Mouse (Mus musculus): ENCODE measurements at regions not wholly inside any gene's neighbourhood (a gene's known extent, or its start where the extent isn't known, plus 50 kb on each side); places are given as distances from the start of the nearest gene placed in this dataset.
"Not testable (repeated sequence)": the region's sequence is repeated elsewhere in the genome, so short reads cannot be mapped to it uniquely, and the experiment has no call there.

DNA sequence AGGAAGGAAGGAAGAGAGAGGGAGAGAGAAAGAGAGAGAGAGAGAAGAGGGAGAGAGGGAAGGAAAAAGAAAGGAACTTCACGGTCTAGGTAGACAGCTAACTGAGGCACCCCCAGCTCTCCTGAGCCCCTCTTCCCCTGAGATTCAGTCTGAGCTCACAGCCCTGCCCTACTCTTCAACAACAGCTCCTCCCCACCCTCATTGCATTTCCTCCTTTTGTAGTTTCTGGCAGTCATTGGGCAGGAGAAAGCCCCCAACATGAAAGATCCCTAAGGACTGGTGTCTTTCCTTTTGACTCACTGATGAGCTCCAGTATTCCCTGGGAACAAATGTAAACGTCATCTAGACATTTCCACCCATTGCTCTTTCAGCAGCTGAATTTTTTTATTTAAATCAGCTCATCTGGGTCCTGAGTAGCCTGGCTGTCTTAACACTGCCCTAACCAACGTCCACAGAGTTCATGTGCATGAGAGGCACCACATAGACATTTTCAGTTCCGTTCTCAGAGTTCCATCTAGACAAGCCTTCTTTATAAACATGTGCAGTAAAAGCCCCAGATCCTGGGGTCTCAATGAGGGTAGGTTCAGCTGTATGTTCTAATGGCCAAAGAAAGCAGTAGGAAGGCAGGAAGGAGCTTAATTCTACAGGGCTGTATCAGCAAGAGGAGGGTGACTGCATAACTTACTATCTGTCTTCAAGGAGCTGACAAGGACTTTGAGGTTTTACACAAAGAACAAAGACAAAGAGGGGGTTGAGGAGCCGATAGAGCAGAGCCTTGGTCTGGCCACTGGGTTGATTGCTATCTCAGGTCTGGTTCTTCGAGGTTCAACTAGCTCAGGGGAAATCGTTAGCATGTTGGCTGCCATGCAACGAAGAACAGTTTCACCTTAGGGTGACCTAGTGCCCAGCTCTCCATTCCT lies 87.6 kb upstream of the Ifngr1 start:
- Histone ChIP-seq H3K4me1 (no peaks in the 10 kb centered on the region), H3K9me3 (no peaks in the 10 kb centered on the region), H3K27me3 (replicated peaks) (no peaks in the 10 kb centered on the region), H3K36me3 (replicated peaks) (no peaks in the 10 kb centered on the region), H3K4me2 (no peak overlapping the region), H3K9ac (no peak overlapping the region), H3K27ac (no peak overlapping the region), H3K4me3 (no peak overlapping the region)
- WGBS = 65% methylated on average over 8 of the region's 8 CpGs
- ATAC-seq (replicated peaks) = no peak

DNA sequence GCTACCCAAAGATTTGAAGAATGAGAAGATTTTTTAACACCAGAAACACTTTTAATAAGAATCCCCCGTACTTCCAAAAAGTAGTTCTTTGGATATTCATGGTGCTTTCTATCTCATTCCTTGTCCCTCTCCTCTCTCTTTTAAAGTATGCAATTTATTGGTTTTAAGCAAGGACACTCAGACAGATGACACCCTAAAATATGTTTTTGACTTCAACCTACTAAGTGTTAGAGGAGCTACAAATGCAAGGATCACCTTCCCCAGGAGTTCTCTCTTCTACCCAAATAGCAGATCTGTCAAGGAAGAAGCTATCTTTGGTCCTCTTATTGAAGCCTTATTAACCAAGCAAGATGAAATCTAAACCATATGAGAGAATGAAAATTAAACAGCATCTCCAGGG lies 86.6 kb upstream of the Ifngr1 start:
- Histone ChIP-seq H3K9me3 (no peaks in the 10 kb centered on the region), H3K36me3 (replicated peaks) (no peaks in the 10 kb centered on the region), H3K27me3 (replicated peaks) (no peaks in the 10 kb centered on the region), H3K27ac (no peak overlapping the region), H3K4me2 (no peak overlapping the region), H3K9ac (no peak overlapping the region), H3K4me3 (no peak overlapping the region), H3K4me1 (no peaks in the 10 kb centered on the region; the same call in 1 of the 2 replicates)
- no peak for ATAC-seq (replicated peaks)
- 94% methylated on average over 1 of the region's 1 CpGs for WGBS

DNA sequence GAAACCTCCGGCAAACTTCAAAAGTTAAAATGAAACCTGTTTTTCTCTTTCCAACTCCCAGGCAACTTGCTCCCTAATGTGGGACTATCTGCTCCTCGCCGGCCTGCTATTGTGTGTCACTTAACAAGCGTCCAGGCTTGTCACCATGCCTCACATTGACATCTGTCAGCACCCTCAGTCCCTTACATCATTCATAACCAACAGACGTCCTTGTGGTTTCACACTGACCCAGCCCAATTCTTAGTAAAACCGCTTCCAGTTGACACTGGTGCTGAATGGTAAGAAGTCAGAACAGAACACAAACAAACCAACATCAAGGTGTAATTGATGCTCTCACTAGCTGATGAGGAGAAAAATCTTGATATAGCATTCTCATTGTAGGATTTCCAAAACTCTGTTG lies 85.8 kb upstream of the Ifngr1 start:
- Histone ChIP-seq H3K27ac (no peak overlapping the region), H3K4me3 (no peak overlapping the region), H3K9ac (no peak overlapping the region), H3K27me3 (replicated peaks) (no peaks in the 10 kb centered on the region), H3K4me1 (no peaks in the 10 kb centered on the region; the same call in 1 of the 2 replicates), H3K9me3 (no peaks in the 10 kb centered on the region), H3K4me2 (no peak overlapping the region), H3K36me3 (replicated peaks) (no peaks in the 10 kb centered on the region)
- 81% methylated on average over 6 of the region's 6 CpGs for WGBS
- no peak for ATAC-seq (replicated peaks)

DNA sequence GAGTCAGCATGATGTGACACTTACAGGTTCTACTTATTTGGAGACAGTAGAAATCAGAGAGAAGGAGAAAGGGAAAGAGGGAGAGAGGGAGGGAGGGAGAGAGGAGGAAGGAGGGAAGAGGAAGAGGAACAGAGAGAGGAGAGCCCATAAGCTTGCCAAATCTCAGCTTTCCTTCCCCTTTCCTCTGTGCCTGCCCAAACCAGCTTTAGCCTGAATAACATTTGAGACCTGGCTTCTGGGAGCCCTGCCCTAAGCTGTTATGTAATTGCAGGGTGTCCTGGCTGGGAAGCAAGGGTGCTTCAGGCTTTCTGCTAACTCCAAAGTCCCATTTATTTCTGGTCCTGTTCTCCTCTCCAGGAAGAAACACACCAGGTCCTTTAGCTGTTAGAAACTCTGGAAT lies 85.3 kb upstream of the Ifngr1 start:
- Histone ChIP-seq H3K27me3 (replicated peaks) (no peaks in the 10 kb centered on the region), H3K4me3 (no peak overlapping the region), H3K36me3 (replicated peaks) (no peaks in the 10 kb centered on the region), H3K9ac (no peak overlapping the region), H3K4me2 (no peak overlapping the region), H3K27ac (no peak overlapping the region), H3K9me3 (no peaks in the 10 kb centered on the region), H3K4me1 (no peaks in the 10 kb centered on the region; the same call in 1 of the 2 replicates)
- no peak for ATAC-seq (replicated peaks)

GRCm38 (mm10) chr10:19508221-19508745 lies 83.5 kb upstream of the Ifngr1 start:
- Histone ChIP-seq H3K36me3 (replicated peaks) (no peaks in the 10 kb centered on the region), H3K9ac (no peak overlapping the region), H3K27me3 (replicated peaks) (no peaks in the 10 kb centered on the region), H3K9me3 (no peaks in the 10 kb centered on the region), H3K4me1 (no peaks in the 10 kb centered on the region; the same call in 1 of the 2 replicates), H3K27ac (no peak overlapping the region), H3K4me3 (no peak overlapping the region), H3K4me2 (no peak overlapping the region)
- WGBS = 71% methylated on average over 5 of the region's 5 CpGs
- ATAC-seq (replicated peaks) = no peak

DNA sequence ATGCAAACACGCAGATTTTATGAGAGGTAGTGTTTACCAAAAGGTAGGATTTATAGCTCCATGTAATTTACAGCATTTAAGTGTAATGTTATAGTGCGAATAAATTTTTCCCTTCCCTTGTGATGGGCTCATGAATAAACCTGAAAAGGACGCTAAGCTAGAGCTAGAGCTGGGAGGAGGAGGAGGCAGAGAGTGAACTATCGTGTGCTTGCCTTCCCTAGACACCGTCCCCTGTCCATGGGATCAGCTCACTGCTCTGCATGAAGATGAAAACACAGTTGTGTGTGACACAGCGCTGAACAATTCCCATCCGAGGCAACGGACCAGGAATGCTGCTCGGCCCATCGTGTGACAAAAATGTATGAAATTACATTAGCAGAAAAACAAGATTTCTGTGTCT lies 81.7 kb upstream of the Ifngr1 start:
- Histone ChIP-seq H3K4me2 (no peak overlapping the region), H3K36me3 (replicated peaks) (no peaks in the 10 kb centered on the region), H3K9me3 (no peaks in the 10 kb centered on the region), H3K4me3 (no peak overlapping the region), H3K4me1 (no peaks in the 10 kb centered on the region; the same call in 1 of the 2 replicates), H3K9ac (no peak overlapping the region), H3K27me3 (replicated peaks) (no peaks in the 10 kb centered on the region), H3K27ac (no peak overlapping the region)
- ATAC-seq (replicated peaks) = no peak
- WGBS = 45% methylated on average over 10 of the region's 10 CpGs

GRCm38 (mm10) chr10:19514366-19514765 lies 77.4 kb upstream of the Ifngr1 start:
- H3K4me3 ChIP-seq; H3K9me3 ChIP-seq; ATAC-seq (replicated peaks); H3K9ac ChIP-seq; H3K27ac ChIP-seq; H3K4me1 ChIP-seq; H3K27me3 ChIP-seq (replicated peaks); H3K4me2 ChIP-seq; H3K36me3 ChIP-seq (replicated peaks): not testable (repeated sequence)

- Histone ChIP-seq H3K27ac (no peak overlapping the region), H3K4me1 (no peaks in the 10 kb centered on the region; the same call in 1 of the 2 replicates), H3K27me3 (replicated peaks) (no peaks in the 10 kb centered on the region), H3K36me3 (replicated peaks) (no peaks in the 10 kb centered on the region), H3K4me3 (no peak overlapping the region), H3K9ac (no peak overlapping the region), H3K9me3 (no peaks in the 10 kb centered on the region), H3K4me2 (no peak overlapping the region)
- WGBS = 96% methylated on average over 2 of the region's 2 CpGs
- no peak for ATAC-seq (replicated peaks)
These were observed 76.9 kb upstream of the Ifngr1 start for GRCm38 (mm10) chr10:19514837-19515236.

DNA sequence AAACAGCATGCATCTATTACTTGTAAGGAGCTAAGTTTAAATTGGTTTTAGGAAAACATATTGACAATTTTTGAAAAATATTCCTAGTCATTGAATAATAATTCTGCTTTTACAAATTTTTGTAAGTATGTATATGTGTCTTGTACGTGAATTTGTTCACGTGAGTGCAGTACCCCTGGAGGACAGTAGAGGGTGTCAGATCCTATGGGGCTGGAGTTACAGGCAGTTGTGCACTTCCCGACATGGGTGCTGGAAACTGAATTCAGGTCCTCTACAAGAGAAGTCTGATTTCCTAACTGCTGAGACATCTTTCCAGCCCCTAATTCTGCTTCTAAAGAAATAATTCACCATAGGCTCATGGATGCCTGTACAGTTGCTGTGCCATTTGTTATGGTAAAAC lies 75.7 kb upstream of the Ifngr1 start:
- Histone ChIP-seq H3K27ac (no peak overlapping the region), H3K4me1 (no peaks in the 10 kb centered on the region), H3K27me3 (replicated peaks) (no peaks in the 10 kb centered on the region), H3K9me3 (no peaks in the 10 kb centered on the region), H3K36me3 (replicated peaks) (no peaks in the 10 kb centered on the region), H3K9ac (no peak overlapping the region), H3K4me2 (no peak overlapping the region), H3K4me3 (no peak overlapping the region)
- no peak for ATAC-seq (replicated peaks)
- 96% methylated on average over 3 of the region's 3 CpGs for WGBS

- WGBS = 74% methylated on average over 2 of the region's 2 CpGs
- H3K9ac ChIP-seq = no peak overlapping the region
These were observed 74.7 kb upstream of the Ifngr1 start for GRCm38 (mm10) chr10:19517093-19517492.

GRCm38 (mm10) chr10:19518763-19519162 lies 73.0 kb upstream of the Ifngr1 start:
- no peaks in the 10 kb centered on the region for H3K36me3 ChIP-seq (replicated peaks)
- no peak overlapping the region for H3K4me2 ChIP-seq
- H3K27ac ChIP-seq = no peak overlapping the region
- H3K27me3 ChIP-seq (replicated peaks) = no peaks in the 10 kb centered on the region
- no peaks in the 10 kb centered on the region for H3K4me1 ChIP-seq
- no peak overlapping the region for H3K9ac ChIP-seq
- H3K4me3 ChIP-seq = no peak overlapping the region
- 10% methylated on average over 6 of the region's 6 CpGs for WGBS
- no peak for ATAC-seq (replicated peaks)
- H3K9me3 ChIP-seq = no peaks in the 10 kb centered on the region

More at GRCm38 (mm10) chr10:19517093-19517492, 74.7 kb upstream of the Ifngr1 start:
- Histone ChIP-seq H3K4me2 (no peak overlapping the region), H3K4me3 (no peak overlapping the region), H3K27ac (no peak overlapping the region), H3K4me1 (no peaks in the 10 kb centered on the region), H3K9me3 (no peaks in the 10 kb centered on the region), H3K27me3 (replicated peaks) (no peaks in the 10 kb centered on the region), H3K36me3 (replicated peaks) (no peaks in the 10 kb centered on the region)
- no peak for ATAC-seq (replicated peaks)

DNA sequence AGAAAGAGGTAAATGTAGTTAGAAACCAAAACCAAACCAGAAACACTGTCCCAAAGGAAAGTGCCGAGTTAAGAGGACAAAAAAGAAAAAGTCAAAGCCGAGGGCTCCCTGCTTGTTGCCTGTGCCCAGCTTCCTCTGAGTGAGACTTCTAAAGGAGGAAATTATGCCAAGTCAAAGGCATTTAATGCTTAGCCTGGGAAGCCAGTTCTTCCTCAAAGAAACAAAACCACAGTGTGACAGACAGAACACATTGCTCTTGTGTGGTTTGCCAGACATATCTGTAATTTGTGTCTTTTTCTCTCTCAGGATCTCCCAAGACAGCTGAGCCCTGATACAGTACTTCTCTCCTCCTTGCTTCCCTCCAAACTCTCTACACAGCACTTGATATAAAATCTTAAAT lies 69.6 kb upstream of the Ifngr1 start:
- no peak overlapping the region for H3K4me3 ChIP-seq
- H3K27ac ChIP-seq = no peak overlapping the region
- no peak overlapping the region for H3K9ac ChIP-seq
- no peak for ATAC-seq (replicated peaks)
- no peak overlapping the region for H3K4me2 ChIP-seq
- 68% methylated on average over 2 of the region's 2 CpGs for WGBS
- no peaks in the 10 kb centered on the region for H3K9me3 ChIP-seq
- no peaks in the 10 kb centered on the region for H3K27me3 ChIP-seq (replicated peaks)
- no peaks in the 10 kb centered on the region for H3K4me1 ChIP-seq
- H3K36me3 ChIP-seq (replicated peaks) = no peaks in the 10 kb centered on the region

DNA sequence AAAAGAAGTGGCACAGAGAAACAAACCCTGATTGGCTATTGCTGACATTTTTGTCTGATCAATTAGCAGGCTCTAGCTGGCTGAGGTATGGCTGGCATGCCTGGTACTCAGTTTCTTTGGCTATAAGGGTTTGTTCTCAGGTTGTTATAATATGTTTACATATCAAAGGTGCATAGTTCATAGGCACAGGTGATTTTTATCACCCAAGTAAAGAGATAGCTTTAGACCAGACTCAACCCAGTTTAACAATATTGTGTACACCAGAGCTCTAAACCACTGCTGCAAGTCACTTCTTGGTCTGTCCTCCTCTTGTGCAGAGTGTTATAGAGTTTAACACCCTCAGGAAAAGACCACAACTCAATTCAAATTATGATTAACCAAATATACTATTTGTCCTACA lies 65.8 kb upstream of the Ifngr1 start:
- Histone ChIP-seq H3K27me3 (replicated peaks) (no peaks in the 10 kb centered on the region), H3K9ac (no peak overlapping the region), H3K4me1 (no peaks in the 10 kb centered on the region), H3K9me3 (no peaks in the 10 kb centered on the region), H3K36me3 (replicated peaks) (no peaks in the 10 kb centered on the region), H3K27ac (no peak overlapping the region), H3K4me2 (no peak overlapping the region), H3K4me3 (no peak overlapping the region)
- ATAC-seq (replicated peaks) = no peak

Data from midbrain, embryonic 15.5 days (tissue).